Mouse (Mus musculus): ENCODE measurements around the gene Fgd2. TPM values are rescaled to one million over a fixed set of nuclear protein-coding genes. Genes with fewer than 3 reads are reported as not detected.

The Fgd2 gene
- polyA plus RNA-seq, 1 experiment from 2014 or later: 5.9 TPM

GRCm38 (mm10) chr17:29318731-29319250 is 41.9 kb upstream of the Fgd2 start:
- Histone ChIP-seq H3K4me3 (ENCODE audit: low read depth, low read length) (no peak overlapping the region), H3K9ac (ENCODE audit: low read length) (no peak overlapping the region), H3K4me2 (replicated peaks; ENCODE audit: low read depth) (no peak overlapping the region), H3K4me1 (replicated peaks; ENCODE audit: control insufficient read depth, insufficient read depth) (no peaks in the 10 kb centered on the region), H3K9me3 (ENCODE audit: control insufficient read depth, low read length) (no peaks in the 10 kb centered on the region), H3K27ac (replicated peaks) (no peak overlapping the region), H3K36me3 (ENCODE audit: control insufficient read depth, insufficient read depth, low read length) (no peaks in the 10 kb centered on the region), H3K27me3 (ENCODE audit: control insufficient read depth, insufficient read depth, low read length) (no peaks in the 10 kb centered on the region)
- ATAC-seq (ENCODE audit: low FRiP score, low TSS enrichment) (no peak), DNase-seq (ENCODE audit: low spot score) (no peak)
- WGBS: 51% methylated on average over 6 of the region's 6 CpGs
- TF ChIP-seq EP300 (optimal IDR thresholded peaks at IDR 0.05): no peak

GRCm38 (mm10) chr17:29319476-29319875 is 41.2 kb upstream of the Fgd2 start:
- Histone ChIP-seq H3K27me3 (ENCODE audit: control insufficient read depth, insufficient read depth, low read length) (no peaks in the 10 kb centered on the region), H3K4me3 (ENCODE audit: low read depth, low read length) (no peak overlapping the region), H3K27ac (replicated peaks) (no peak overlapping the region), H3K4me1 (replicated peaks; ENCODE audit: control insufficient read depth, insufficient read depth) (no peaks in the 10 kb centered on the region), H3K4me2 (replicated peaks; ENCODE audit: low read depth) (no peak overlapping the region), H3K9ac (ENCODE audit: low read length) (no peak overlapping the region), H3K36me3 (ENCODE audit: control insufficient read depth, insufficient read depth, low read length) (no peaks in the 10 kb centered on the region), H3K9me3 (ENCODE audit: control insufficient read depth, low read length) (no peaks in the 10 kb centered on the region)
- ATAC-seq (ENCODE audit: low FRiP score, low TSS enrichment): no peak
- TF ChIP-seq EP300 (optimal IDR thresholded peaks at IDR 0.05) (no peak), CTCF (IDR thresholded peaks at IDR 0.05; ENCODE audit: low read depth) (no peak)
- 93% methylated on average over 7 of the region's 7 CpGs for WGBS
- DNase-seq (ENCODE audit: low spot score): no peak

- no peaks in the 10 kb centered on the region for H3K36me3 ChIP-seq (ENCODE audit: control insufficient read depth, insufficient read depth, low read length)
- WGBS: 58% methylated on average over 8 of the region's 8 CpGs
- H3K27me3 ChIP-seq (ENCODE audit: control insufficient read depth, insufficient read depth, low read length): no peaks in the 10 kb centered on the region
- no peak overlapping the region for H3K4me3 ChIP-seq (ENCODE audit: low read depth, low read length)
- H3K27ac ChIP-seq (replicated peaks): no peak overlapping the region
- no peaks in the 10 kb centered on the region for H3K9me3 ChIP-seq (ENCODE audit: control insufficient read depth, low read length)
- no peak for TF ChIP-seq CTCF (IDR thresholded peaks at IDR 0.05; ENCODE audit: low read depth)
- no peak for TF ChIP-seq EP300 (optimal IDR thresholded peaks at IDR 0.05)
- H3K9ac ChIP-seq (ENCODE audit: low read length): no peak overlapping the region
- H3K4me2 ChIP-seq (replicated peaks; ENCODE audit: low read depth): no peak overlapping the region
- DNase-seq (ENCODE audit: low spot score): no peak
- H3K4me1 ChIP-seq (replicated peaks; ENCODE audit: control insufficient read depth, insufficient read depth): no peaks in the 10 kb centered on the region
- ATAC-seq (ENCODE audit: low FRiP score, low TSS enrichment): no peak
Measured at GRCm38 (mm10) chr17:29319881-29320639, 40.7 kb upstream of the Fgd2 start.

GRCm38 (mm10) chr17:29321765-29322602 is 38.7 kb upstream of the Fgd2 start:
- ATAC-seq (ENCODE audit: low FRiP score, low TSS enrichment) (no peak; the same call in 1 of the 2 replicates), DNase-seq (ENCODE audit: low spot score) (no peak)
- 41% methylated on average over 41 of the region's 41 CpGs for WGBS
- H3K9me3 ChIP-seq (ENCODE audit: control insufficient read depth, low read length): no peaks in the 10 kb centered on the region
- TF ChIP-seq EP300 (optimal IDR thresholded peaks at IDR 0.05) (no peak), CTCF (IDR thresholded peaks at IDR 0.05; ENCODE audit: low read depth) (no peak)
- peak overlapping the region; percentile 31 for H3K4me2 ChIP-seq (replicated peaks; ENCODE audit: low read depth)
- H3K36me3 ChIP-seq (ENCODE audit: control insufficient read depth, insufficient read depth, low read length): no peaks in the 10 kb centered on the region
- H3K9ac ChIP-seq (ENCODE audit: low read length): no peak overlapping the region
- H3K4me1 ChIP-seq (replicated peaks; ENCODE audit: control insufficient read depth, insufficient read depth): 0 out of 2 replicates have a peak, but pooled peaks cover 2% of the 10 kb centered on the region
- no peak overlapping the region for H3K27ac ChIP-seq (replicated peaks)
- no peaks in the 10 kb centered on the region for H3K27me3 ChIP-seq (ENCODE audit: control insufficient read depth, insufficient read depth, low read length)
- H3K4me3 ChIP-seq (ENCODE audit: low read depth, low read length): no peak overlapping the region; the same call in 1 of the 2 replicates

- peak; percentile 85 for DNase-seq (ENCODE audit: low spot score)
- Histone ChIP-seq H3K9me3 (ENCODE audit: control insufficient read depth, low read length) (no peaks in the 10 kb centered on the region), H3K4me2 (replicated peaks; ENCODE audit: low read depth) (peak overlapping the region; percentile 31), H3K27ac (replicated peaks) (no peak overlapping the region), H3K27me3 (ENCODE audit: control insufficient read depth, insufficient read depth, low read length) (no peaks in the 10 kb centered on the region), H3K4me3 (ENCODE audit: low read depth, low read length) (no peak overlapping the region; the same call in 1 of the 2 replicates), H3K4me1 (replicated peaks; ENCODE audit: control insufficient read depth, insufficient read depth) (0 out of 2 replicates have a peak, but pooled peaks cover 2% of the 10 kb centered on the region), H3K9ac (ENCODE audit: low read length) (no peak overlapping the region), H3K36me3 (ENCODE audit: control insufficient read depth, insufficient read depth, low read length) (no peaks in the 10 kb centered on the region)
- WGBS: 31% methylated on average over 18 of the region's 18 CpGs
- TF ChIP-seq CTCF (IDR thresholded peaks at IDR 0.05; ENCODE audit: low read depth): no peak
- no peak for TF ChIP-seq EP300 (optimal IDR thresholded peaks at IDR 0.05)
- ATAC-seq (ENCODE audit: low FRiP score, low TSS enrichment): peak; percentile 76
Measured at GRCm38 (mm10) chr17:29322603-29322962, 38.1 kb upstream of the Fgd2 start.

Data from stomach, postnatal 0 days (tissue).